Mouse (Mus musculus): ENCODE results near the gene Aldh1l2. TPM values are rescaled to one million over a fixed set of nuclear protein-coding genes. Genes with fewer than 3 reads are reported as not detected.
"Not testable (repeated sequence)": the region's sequence is repeated elsewhere in the genome, so short reads cannot be mapped to it uniquely, and the experiment has no call there.

Gene Aldh1l2
- total RNA-seq (2015; ENCODE audit: low replicate concordance) (not detected in 2 replicates), total RNA-seq (2017; ENCODE audit: low replicate concordance) (not detected in 2 replicates)

GRCm38 (mm10) chr10:83533910-83534283 is at the start of gene Aldh1l2:
Aldh1l2 (minus strand) TSS chr10:83534140.
- peak; percentile 59; the same call in 1 of the 2 replicates for ATAC-seq (replicated peaks; ENCODE audit: low FRiP score, poor library complexity, severe bottlenecking)

GRCm38 (mm10) chr10:83565449-83566441 is 31.8 kb upstream of the Aldh1l2 start:
- ATAC-seq (replicated peaks; ENCODE audit: low FRiP score, poor library complexity, severe bottlenecking), result no peak

- no peak for ATAC-seq (replicated peaks; ENCODE audit: low FRiP score, poor library complexity, severe bottlenecking)
Observed at GRCm38 (mm10) chr10:83563005-83563404, 29.1 kb upstream of the Aldh1l2 start.

- no peak for ATAC-seq (replicated peaks; ENCODE audit: low FRiP score, poor library complexity, severe bottlenecking)
Observed at GRCm38 (mm10) chr10:83545341-83545740, 11.4 kb upstream of the Aldh1l2 start.

GRCm38 (mm10) chr10:83544103-83544479 is 10.2 kb upstream of the Aldh1l2 start:
- peak; percentile 49 for ATAC-seq (replicated peaks; ENCODE audit: low FRiP score, poor library complexity, severe bottlenecking)

GRCm38 (mm10) chr10:83543439-83544102 is 9.6 kb upstream of the Aldh1l2 start, which contains the start of gene Washc4:
Washc4 (plus strand) TSS chr10:83543752.
- ATAC-seq (replicated peaks; ENCODE audit: low FRiP score, poor library complexity, severe bottlenecking), result peak; percentile 100

- no peak for ATAC-seq (replicated peaks; ENCODE audit: low FRiP score, poor library complexity, severe bottlenecking)
Observed at GRCm38 (mm10) chr10:83542241-83542640, 8.3 kb upstream of the Aldh1l2 start.

GRCm38 (mm10) chr10:83540092-83540491 is 6.2 kb upstream of the Aldh1l2 start:
- ATAC-seq (replicated peaks; ENCODE audit: low FRiP score, poor library complexity, severe bottlenecking), result no peak

- ATAC-seq (replicated peaks; ENCODE audit: low FRiP score, poor library complexity, severe bottlenecking), result no peak
Observed at GRCm38 (mm10) chr10:83539311-83539980, 5.5 kb upstream of the Aldh1l2 start.

GRCm38 (mm10) chr10:83536436-83536835 is 2.5 kb upstream of the Aldh1l2 start:
- no peak for ATAC-seq (replicated peaks; ENCODE audit: low FRiP score, poor library complexity, severe bottlenecking)

- no peak for ATAC-seq (replicated peaks; ENCODE audit: low FRiP score, poor library complexity, severe bottlenecking)
Observed at GRCm38 (mm10) chr10:83533258-83533909, 556 bp downstream of the Aldh1l2 start.

- no peak for ATAC-seq (replicated peaks; ENCODE audit: low FRiP score, poor library complexity, severe bottlenecking)
Observed at GRCm38 (mm10) chr10:83530384-83530967, 3.5 kb downstream of the Aldh1l2 start.

GRCm38 (mm10) chr10:83524238-83524637 is 9.7 kb downstream of the Aldh1l2 start:
- ATAC-seq (replicated peaks; ENCODE audit: low FRiP score, poor library complexity, severe bottlenecking), result not testable (repeated sequence)

GRCm38 (mm10) chr10:83520990-83521389 is 12.9 kb downstream of the Aldh1l2 start:
- ATAC-seq (replicated peaks; ENCODE audit: low FRiP score, poor library complexity, severe bottlenecking), result no peak

- no peak for ATAC-seq (replicated peaks; ENCODE audit: low FRiP score, poor library complexity, severe bottlenecking)
Observed at GRCm38 (mm10) chr10:83513736-83514135, 20.2 kb downstream of the Aldh1l2 start.

GRCm38 (mm10) chr10:83511304-83511703 is 22.6 kb downstream of the Aldh1l2 start:
- no peak for ATAC-seq (replicated peaks; ENCODE audit: low FRiP score, poor library complexity, severe bottlenecking)

GRCm38 (mm10) chr10:83508962-83509660 is 24.8 kb downstream of the Aldh1l2 start:
- no peak for ATAC-seq (replicated peaks; ENCODE audit: low FRiP score, poor library complexity, severe bottlenecking)

- no peak for ATAC-seq (replicated peaks; ENCODE audit: low FRiP score, poor library complexity, severe bottlenecking)
Observed at GRCm38 (mm10) chr10:83497321-83497720, 36.6 kb downstream of the Aldh1l2 start.

GRCm38 (mm10) chr10:83490506-83490905 is 43.4 kb downstream of the Aldh1l2 start:
- no peak for ATAC-seq (replicated peaks; ENCODE audit: low FRiP score, poor library complexity, severe bottlenecking)

Data from erythroid progenitor cell, adult 5-6 weeks (primary cell).